Mouse (Mus musculus) heart, embryonic 12.5 days (tissue): ENCODE results near the gene Dpm3. TPM values are rescaled to one million over a fixed set of nuclear protein-coding genes. Genes with fewer than 3 reads are reported as not detected.

Experiments used
- ATAC-seq: fragments of 200-750 bp; cut with Nextera tagmentation; 2 replicates; pipeline ENCODE4 v1.8.0; 2017; ENCODE audit warnings: moderate TSS enrichment, moderate library complexity; ENCODE audit not compliant: insufficient number of reproducible peaks, low FRiP score
- H3K27ac ChIP-seq: fragments of 300-500 bp; sonication (generic); 2 replicates; pipeline ENCODE4 v1.5.1; 2016; ENCODE audit warnings: mild to moderate bottlenecking, moderate library complexity; ENCODE audit not compliant: poor library complexity, severe bottlenecking
- H3K27me3 ChIP-seq: fragments of 300-500 bp; sonication (generic); replicated peaks from 2 replicates; pipeline ENCODE4 v1.6.1; 2016; ENCODE audit warnings: mild to moderate bottlenecking, moderate library complexity
- H3K36me3 ChIP-seq: fragments of 300-500 bp; sonication (generic); 2 replicates; pipeline ENCODE4 v1.6.1; 2016; ENCODE audit warnings: mild to moderate bottlenecking, moderate library complexity
- H3K4me1 ChIP-seq: fragments of 300-500 bp; sonication (generic); replicated peaks from 2 replicates; pipeline ENCODE4 v1.6.1; 2016; ENCODE audit warnings: mild to moderate bottlenecking
- H3K4me2 ChIP-seq: fragments of 300-500 bp; sonication (generic); 2 replicates; pipeline ENCODE4 v1.6.1; 2016; ENCODE audit warnings: mild to moderate bottlenecking, moderate library complexity
- H3K4me3 ChIP-seq: fragments of 300-500 bp; sonication (generic); 2 replicates; pipeline ENCODE4 v1.5.1; 2016; ENCODE audit warnings: mild to moderate bottlenecking
- H3K9ac ChIP-seq: fragments of 300-500 bp; sonication (generic); 2 replicates; pipeline ENCODE4 v1.6.1; 2016; ENCODE audit warnings: mild to moderate bottlenecking, moderate library complexity
- H3K9me3 ChIP-seq: fragments of 300-500 bp; sonication (generic); replicated peaks from 2 replicates; pipeline ENCODE4 v1.6.1; 2016; ENCODE audit warnings: mild to moderate bottlenecking, moderate library complexity
- WGBS: fragments of 180-500 bp; shearing (Covaris S2); methylation state at CpG from one replicate; pipeline ENCODE4 v1.1.7; 2016; 5-methylcytosine and 5-hydroxymethylcytosine counted together
- polyA plus RNA-seq: library from polyadenylated mRNA; unstranded; fragments of >200 nt; fragmentation: Nextera tagmentation; extraction: Ambion mirVana; gene quantifications from 2 replicates; pipeline ENCODE4 v1.2.1, GENCODE M21; 2016

Dpm3 gene
- polyA plus RNA-seq, 1 experiment from 2014 or later, result 79.2 TPM

DNA sequence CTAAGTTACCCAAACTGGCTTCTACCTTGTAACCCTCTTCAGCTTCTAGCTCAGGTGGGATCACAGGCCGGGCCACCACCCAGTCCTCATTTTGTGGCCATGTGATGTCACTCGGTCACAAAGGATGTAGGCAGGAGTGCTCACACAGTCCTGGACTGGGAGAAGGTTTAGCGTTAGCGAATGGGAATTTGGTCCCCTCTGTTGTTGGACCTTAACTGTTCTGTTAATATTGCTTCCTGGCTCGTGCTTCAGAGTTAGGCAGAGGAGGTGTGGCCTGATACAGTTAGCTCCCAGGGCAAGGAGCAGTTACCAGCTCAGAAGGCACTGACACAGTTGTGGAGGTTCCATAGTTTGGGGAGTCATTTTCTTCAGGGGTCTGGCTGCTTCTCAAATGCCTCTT, 35.0 kb downstream of the Dpm3 start:
- no peaks in the 10 kb centered on the region for H3K36me3 ChIP-seq
- H3K4me2 ChIP-seq, result no peak overlapping the region
- no peak overlapping the region for H3K27ac ChIP-seq
- H3K9me3 ChIP-seq, result no peaks in the 10 kb centered on the region
- H3K9ac ChIP-seq, result no peak overlapping the region
- H3K4me3 ChIP-seq, result no peak overlapping the region
- ATAC-seq, result no peak
- H3K4me1 ChIP-seq, result peaks cover 15% of the 10 kb centered on the region
- 73% methylated on average over 5 of the region's 5 CpGs for WGBS
- H3K27me3 ChIP-seq, result 0 out of 2 replicates have a peak, but pooled peaks cover 4% of the 10 kb centered on the region

DNA sequence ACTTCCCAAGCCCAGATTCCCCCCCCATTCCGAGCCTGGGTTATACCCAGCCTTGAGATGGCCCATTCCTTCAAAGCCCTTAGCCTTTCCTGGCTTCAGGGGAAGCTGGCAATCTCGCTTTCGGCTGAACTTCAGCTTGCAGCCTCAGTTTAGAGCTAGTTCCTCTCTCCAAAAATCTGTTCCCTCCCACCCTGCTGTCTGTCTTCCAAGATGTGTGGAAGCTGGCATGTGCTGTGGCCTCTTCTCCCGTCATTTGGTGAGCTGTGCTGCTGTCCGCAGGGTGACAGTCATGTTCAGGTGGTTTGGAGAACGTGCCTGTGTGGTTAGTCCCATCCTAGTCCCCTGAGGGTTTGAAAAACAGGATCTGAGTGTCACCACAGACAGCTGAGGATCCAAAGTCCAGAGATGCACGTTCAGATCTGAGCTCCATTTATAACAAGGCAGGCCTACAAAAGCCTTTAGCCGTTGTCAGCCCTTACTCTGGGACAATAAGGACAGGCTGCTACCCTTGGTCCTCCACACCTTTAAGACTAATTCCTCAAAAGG, 36.6 kb downstream of the Dpm3 start:
- H3K27ac ChIP-seq, result no peak overlapping the region
- no peak overlapping the region for H3K4me2 ChIP-seq
- H3K9ac ChIP-seq, result no peak overlapping the region
- H3K9me3 ChIP-seq, result no peaks in the 10 kb centered on the region
- 75% methylated on average over 8 of the region's 8 CpGs for WGBS
- no peak for ATAC-seq
- 0 out of 2 replicates have a peak, but pooled peaks cover 4% of the 10 kb centered on the region for H3K27me3 ChIP-seq
- peaks cover 15% of the 10 kb centered on the region for H3K4me1 ChIP-seq
- no peak overlapping the region for H3K4me3 ChIP-seq
- no peaks in the 10 kb centered on the region for H3K36me3 ChIP-seq

DNA sequence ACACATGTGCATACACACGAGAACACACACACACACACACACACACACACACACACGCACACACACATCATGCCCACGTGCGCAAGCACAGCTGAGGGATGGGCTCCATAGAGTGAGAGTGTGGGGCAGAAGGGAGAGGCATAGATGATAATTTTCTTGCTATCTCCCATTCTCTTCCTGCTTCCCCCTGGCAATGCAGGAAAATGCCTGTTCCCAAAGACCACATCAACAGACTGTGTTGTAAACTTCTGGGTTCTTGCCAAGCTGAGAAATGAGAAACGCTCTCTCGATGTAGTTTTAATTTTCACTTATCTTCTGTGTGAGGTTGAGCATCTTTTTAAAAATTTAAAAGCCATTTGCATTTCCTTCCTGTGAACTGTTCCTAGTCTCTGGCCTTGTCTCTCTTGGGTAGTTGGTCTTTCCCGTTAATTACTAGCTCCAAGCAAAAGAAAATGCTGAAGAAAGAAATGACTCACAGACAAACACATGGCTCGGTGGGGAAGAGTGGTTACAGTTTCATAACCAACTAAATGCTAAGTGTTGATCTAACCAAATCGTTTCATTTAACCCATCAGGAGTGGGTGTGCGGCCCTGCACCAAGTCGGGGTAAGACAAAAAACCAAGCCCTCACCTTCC, 37.7 kb downstream of the Dpm3 start:
- ATAC-seq, result 0 out of 2 replicates have a peak, but pooled peaks have one; percentile 23
- H3K4me3 ChIP-seq, result no peak overlapping the region
- H3K36me3 ChIP-seq, result no peaks in the 10 kb centered on the region
- WGBS, result 64% methylated on average over 11 of the region's 11 CpGs
- H3K27me3 ChIP-seq, result 0 out of 2 replicates have a peak, but pooled peaks cover 4% of the 10 kb centered on the region
- H3K9me3 ChIP-seq, result no peaks in the 10 kb centered on the region
- H3K9ac ChIP-seq, result no peak overlapping the region
- peaks cover 11% of the 10 kb centered on the region for H3K4me1 ChIP-seq
- H3K27ac ChIP-seq, result no peak overlapping the region
- no peak overlapping the region for H3K4me2 ChIP-seq

DNA sequence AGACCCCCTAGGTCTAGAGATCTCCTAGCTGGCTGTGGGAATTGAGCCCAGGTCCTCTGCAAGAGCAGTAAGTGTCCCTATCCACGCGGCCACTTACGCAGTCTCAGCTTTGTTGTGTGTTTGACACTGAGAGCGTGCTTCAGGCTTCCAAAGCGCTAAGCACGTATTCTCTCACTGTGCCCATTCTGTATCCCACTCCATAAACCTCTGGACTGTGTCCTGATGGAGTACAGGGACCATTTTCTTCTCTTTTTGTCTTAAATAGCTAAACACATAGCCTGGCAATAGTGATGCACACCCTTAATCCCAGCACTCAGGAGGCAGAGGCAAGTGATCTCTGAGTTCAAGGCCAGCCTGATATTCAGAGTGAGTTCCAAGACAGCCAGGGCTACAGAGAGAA, 39.8 kb downstream of the Dpm3 start:
- 76% methylated on average over 6 of the region's 6 CpGs for whole genome bisulfite sequencing
- no peak overlapping the region for H3K4me2 ChIP-seq
- H3K4me1 ChIP-seq, result peaks cover 6% of the 10 kb centered on the region
- no peak for ATAC-seq
- no peak overlapping the region for H3K27ac ChIP-seq
- no peak overlapping the region for H3K9ac ChIP-seq
- H3K27me3 ChIP-seq, result 0 out of 2 replicates have a peak, but pooled peaks cover 4% of the 10 kb centered on the region
- H3K36me3 ChIP-seq, result no peaks in the 10 kb centered on the region
- no peaks in the 10 kb centered on the region for H3K9me3 ChIP-seq
- H3K4me3 ChIP-seq, result no peak overlapping the region

DNA sequence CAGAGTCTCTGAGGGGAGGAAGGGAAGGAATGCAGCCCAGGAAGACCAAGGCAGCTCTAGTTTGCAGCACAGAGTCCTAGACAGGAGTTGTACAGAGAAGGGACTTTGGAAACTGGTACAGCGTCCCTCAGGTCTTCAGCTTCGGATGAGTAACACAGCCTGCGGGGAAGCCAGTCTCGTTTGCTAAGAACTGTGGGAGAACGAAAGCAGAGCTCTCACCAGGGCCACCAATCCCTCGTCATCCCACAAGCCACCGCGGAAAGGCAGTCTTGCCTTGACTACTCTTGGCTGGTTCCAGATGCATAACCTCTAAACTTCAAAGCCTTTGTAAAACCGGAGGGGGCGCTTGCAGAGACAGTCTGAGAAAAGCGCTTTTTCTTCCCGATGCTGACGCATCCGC, 40.3 kb downstream of the Dpm3 start:
- H3K9me3 ChIP-seq, result no peaks in the 10 kb centered on the region

DNA sequence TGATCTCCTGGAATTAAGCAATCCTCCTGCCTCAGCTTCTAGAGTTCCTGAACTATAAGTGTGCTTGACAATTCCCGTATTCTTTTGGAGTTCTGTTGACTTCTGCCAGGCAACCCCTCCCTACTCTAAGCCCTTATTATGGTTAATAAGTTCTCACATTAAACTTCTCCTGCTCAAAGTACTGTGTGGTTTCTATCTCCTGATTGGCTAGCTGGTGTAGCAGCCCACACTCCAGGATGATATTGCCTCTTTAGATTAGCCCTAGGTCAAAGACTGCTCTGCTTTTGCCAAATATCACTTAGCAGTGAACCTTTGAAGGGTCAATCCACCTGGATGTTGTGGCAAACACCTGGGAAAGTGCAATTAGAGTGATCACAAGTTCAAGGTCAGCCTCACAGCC, 40.9 kb downstream of the Dpm3 start:
- Histone ChIP-seq H3K9ac (peak overlapping the region; percentile 64), H3K36me3 (no peaks in the 10 kb centered on the region), H3K4me1 (peaks cover 6% of the 10 kb centered on the region), H3K4me2 (peak overlapping the region; percentile 74), H3K27me3 (0 out of 2 replicates have a peak, but pooled peaks cover 5% of the 10 kb centered on the region), H3K9me3 (no peaks in the 10 kb centered on the region), H3K4me3 (peak overlapping the region; percentile 39), H3K27ac (no peak overlapping the region)
- no peak for ATAC-seq
- 47% methylated on average over 1 of the region's 1 CpGs for WGBS

More for the DNA sequence above, 40.3 kb downstream of the Dpm3 start:
- no peak overlapping the region for H3K27ac ChIP-seq
- H3K4me1 ChIP-seq, result peaks cover 6% of the 10 kb centered on the region
- H3K9ac ChIP-seq, result peak overlapping the region; percentile 64
- 1% methylated on average over 14 of the region's 14 CpGs for WGBS
- H3K36me3 ChIP-seq, result no peaks in the 10 kb centered on the region
- H3K4me3 ChIP-seq, result peak overlapping the region; percentile 39
- H3K4me2 ChIP-seq, result peak overlapping the region; percentile 74
- ATAC-seq, result 0 out of 2 replicates have a peak, but pooled peaks have one; percentile 26
- H3K27me3 ChIP-seq, result 0 out of 2 replicates have a peak, but pooled peaks cover 4% of the 10 kb centered on the region

DNA sequence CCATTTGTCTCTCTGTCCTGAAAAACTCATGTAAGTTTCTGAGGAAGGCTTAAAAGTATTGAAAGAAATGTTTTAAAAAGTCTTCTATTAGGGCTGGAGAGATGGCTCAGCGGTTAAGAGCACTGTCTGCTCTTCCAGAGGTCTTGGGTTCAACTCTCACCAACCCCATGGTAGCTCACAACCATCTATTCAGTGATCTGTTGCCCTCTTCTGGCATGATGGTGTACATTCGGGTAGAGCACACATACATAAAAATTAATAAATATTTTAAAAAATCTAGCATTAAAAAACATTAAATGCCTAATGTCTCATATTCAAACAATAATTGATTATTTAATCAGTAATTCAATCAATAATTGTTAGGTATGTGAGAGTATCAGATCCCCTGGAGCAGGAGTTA, 41.4 kb downstream of the Dpm3 start:
- Histone ChIP-seq H3K27me3 (0 out of 2 replicates have a peak, but pooled peaks cover 9% of the 10 kb centered on the region), H3K9ac (no peak overlapping the region), H3K9me3 (no peaks in the 10 kb centered on the region), H3K4me1 (peaks cover 6% of the 10 kb centered on the region), H3K4me3 (no peak overlapping the region), H3K4me2 (no peak overlapping the region), H3K36me3 (no peaks in the 10 kb centered on the region), H3K27ac (no peak overlapping the region)
- 61% methylated on average over 2 of the region's 2 CpGs for WGBS
- no peak for ATAC-seq

DNA sequence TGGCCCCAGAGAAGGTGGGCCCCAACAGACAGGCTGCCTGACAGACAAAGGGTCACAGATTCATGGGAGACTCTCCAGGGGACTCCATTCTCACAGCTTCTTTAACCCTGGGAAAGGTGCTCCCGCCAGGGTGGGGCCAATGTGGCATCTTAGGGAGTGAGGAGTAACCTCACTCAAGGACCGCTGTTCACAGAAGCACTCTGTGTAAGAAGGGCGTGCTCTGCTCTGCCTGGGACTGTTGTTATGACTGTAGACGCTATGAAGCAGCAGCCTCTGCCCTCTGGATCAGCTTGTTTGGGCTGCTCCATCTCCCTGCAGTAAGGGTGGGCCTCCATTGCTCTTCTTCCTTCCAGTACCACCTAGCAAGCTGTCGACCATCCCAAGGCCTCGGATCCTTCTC, 45.3 kb downstream of the Dpm3 start:
- WGBS, result 63% methylated on average over 6 of the region's 6 CpGs
- Histone ChIP-seq H3K27ac (no peak overlapping the region), H3K36me3 (no peaks in the 10 kb centered on the region), H3K4me3 (no peak overlapping the region), H3K4me2 (no peak overlapping the region), H3K4me1 (no peaks in the 10 kb centered on the region), H3K9me3 (no peaks in the 10 kb centered on the region), H3K27me3 (0 out of 2 replicates have a peak, but pooled peaks cover 5% of the 10 kb centered on the region), H3K9ac (no peak overlapping the region)
- no peak for ATAC-seq

DNA sequence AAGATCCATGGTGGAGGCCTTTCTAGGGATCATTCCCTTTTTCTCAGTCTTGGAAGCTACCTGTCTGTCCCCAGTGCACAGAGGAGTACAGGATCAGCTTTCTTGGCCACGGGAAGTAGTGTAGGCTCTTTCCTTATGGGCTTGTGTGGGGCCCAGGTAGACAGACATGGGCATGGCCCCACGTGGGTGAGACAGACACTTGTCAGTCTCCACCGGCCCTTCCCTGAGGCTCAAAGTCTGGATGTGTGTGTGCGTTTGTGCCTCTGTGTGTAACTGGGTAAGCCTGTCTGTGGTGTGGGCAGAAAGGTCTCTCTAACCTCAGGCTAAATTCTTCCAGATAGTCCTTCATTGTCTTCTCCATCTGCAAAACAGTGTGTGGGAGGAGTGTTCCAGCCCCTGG, 45.9 kb downstream of the Dpm3 start:
- ATAC-seq, result no peak
- no peak overlapping the region for H3K4me3 ChIP-seq
- no peaks in the 10 kb centered on the region for H3K36me3 ChIP-seq
- H3K9ac ChIP-seq, result no peak overlapping the region
- H3K27ac ChIP-seq, result no peak overlapping the region
- WGBS, result 67% methylated on average over 4 of the region's 4 CpGs
- 0 out of 2 replicates have a peak, but pooled peaks cover 5% of the 10 kb centered on the region for H3K27me3 ChIP-seq
- no peaks in the 10 kb centered on the region for H3K9me3 ChIP-seq
- H3K4me2 ChIP-seq, result no peak overlapping the region
- no peaks in the 10 kb centered on the region for H3K4me1 ChIP-seq

DNA sequence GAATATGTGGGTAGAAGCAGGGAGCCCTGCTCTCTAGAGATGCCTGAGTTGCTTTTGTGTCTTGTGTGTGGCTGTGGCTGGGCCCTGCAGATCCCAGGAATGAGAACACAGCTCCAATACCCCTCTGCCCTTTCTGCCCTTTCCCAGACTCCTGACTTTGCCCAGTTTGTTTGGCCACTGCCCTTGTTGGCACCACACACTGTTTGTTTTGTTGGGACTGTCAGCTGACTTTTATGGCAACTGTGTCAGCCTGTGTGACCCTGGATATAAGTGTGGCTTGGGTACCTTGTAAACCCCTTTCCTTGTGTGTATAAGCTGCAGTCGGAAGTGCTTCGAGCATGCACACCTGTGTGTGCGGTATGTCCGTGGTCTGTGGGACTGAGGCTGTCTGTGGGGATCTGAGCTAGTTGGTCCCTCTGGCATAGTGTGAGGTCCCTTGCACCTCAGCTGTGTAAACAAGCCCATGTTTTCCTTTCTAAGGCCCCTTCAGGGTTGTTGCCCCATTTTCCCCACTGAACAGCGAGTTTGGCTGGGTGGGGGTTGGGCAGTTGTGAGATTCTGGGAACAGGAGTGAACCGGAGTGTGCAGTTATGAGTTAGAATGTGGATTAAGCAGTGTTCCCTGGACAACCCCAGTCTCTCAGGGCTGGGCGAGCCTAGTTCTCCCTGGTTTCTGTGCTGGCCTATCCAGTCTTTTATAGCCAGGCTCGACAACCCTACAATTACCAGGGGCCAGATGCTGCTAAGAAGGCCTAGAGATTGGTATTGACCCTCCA, 46.6 kb downstream of the Dpm3 start:
- no peak for ATAC-seq
- no peak overlapping the region for H3K4me2 ChIP-seq
- no peak overlapping the region; the same call in 1 of the 2 replicates for H3K9ac ChIP-seq
- no peaks in the 10 kb centered on the region for H3K36me3 ChIP-seq
- no peaks in the 10 kb centered on the region for H3K9me3 ChIP-seq
- 73% methylated on average over 8 of the region's 8 CpGs for WGBS
- H3K4me1 ChIP-seq, result no peaks in the 10 kb centered on the region
- no peak overlapping the region for H3K4me3 ChIP-seq
- no peak overlapping the region for H3K27ac ChIP-seq
- 0 out of 2 replicates have a peak, but pooled peaks cover 5% of the 10 kb centered on the region for H3K27me3 ChIP-seq

DNA sequence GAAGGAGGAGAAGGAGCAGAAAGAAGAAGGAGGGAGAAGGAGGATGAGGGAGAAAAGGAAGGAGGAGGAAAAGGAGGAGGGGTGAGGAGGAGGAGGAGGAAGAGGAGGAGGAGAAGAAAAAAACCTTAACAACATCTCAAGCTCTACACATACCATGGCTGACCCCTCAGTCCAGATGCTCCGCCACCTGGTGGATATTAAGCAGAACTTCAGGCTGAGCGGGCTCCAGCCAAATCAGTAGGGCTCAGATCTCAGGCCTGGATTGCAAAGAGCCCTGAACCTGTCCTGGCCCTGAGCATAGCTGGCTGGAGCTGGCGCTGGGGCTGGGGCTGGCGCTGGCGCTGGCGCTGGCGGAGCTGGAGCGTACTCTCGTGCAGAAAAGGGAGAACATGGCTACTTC, 48.9 kb downstream of the Dpm3 start:
- Histone ChIP-seq H3K27ac (no peak overlapping the region), H3K9me3 (no peaks in the 10 kb centered on the region), H3K4me2 (no peak overlapping the region), H3K4me3 (no peak overlapping the region), H3K27me3 (0 out of 2 replicates have a peak, but pooled peaks cover 5% of the 10 kb centered on the region), H3K4me1 (no peaks in the 10 kb centered on the region), H3K9ac (no peak overlapping the region), H3K36me3 (no peaks in the 10 kb centered on the region)
- peak; percentile 79 for ATAC-seq
- WGBS, result 4% methylated on average over 9 of the region's 9 CpGs
